Mouse (Mus musculus): ENCODE measurements at regions not wholly inside any gene's neighbourhood (a gene's known extent, or its start where the extent isn't known, plus 50 kb on each side); places are given as distances from the start of the nearest gene placed in this dataset.
A peak's percentile ranks its signal among the peaks of the same experiment; 100 is the strongest.

- Histone ChIP-seq H3K9me3 (replicated peaks; ENCODE audit: insufficient read depth, low read length) (no peaks in the 10 kb centered on the region), H3K9ac (ENCODE audit: control insufficient read depth, low read depth, low read length, poor library complexity, severe bottlenecking) (no peak overlapping the region), H3K4me3 (ENCODE audit: control insufficient read depth in 1 of 2, insufficient read depth in 1 of 2, low read depth in 2 of 2, low read length in 2 of 2) (no peak overlapping the region), H3K36me3 (ENCODE audit: control insufficient read depth in 1 of 2, insufficient read depth in 2 of 2, low read length in 2 of 2) (no peaks in the 10 kb centered on the region), H3K27ac (ENCODE audit: control insufficient read depth, low read depth, low read length) (no peak overlapping the region), H3K79me2 (ENCODE audit: control insufficient read depth, insufficient read depth, low read length, poor library complexity) (no peaks in the 10 kb centered on the region), H3K27me3 (ENCODE audit: control insufficient read depth in 1 of 2, insufficient read depth in 2 of 2, low read length in 2 of 2) (no peaks in the 10 kb centered on the region), H3K4me1 (ENCODE audit: control insufficient read depth in 1 of 2, insufficient read depth in 2 of 2, low read length in 2 of 2) (no peaks in the 10 kb centered on the region)
- TF ChIP-seq SMC3 (IDR thresholded peaks at IDR 0.05; ENCODE audit: low read depth, low read length): peak; percentile 73
- no peak for TF ChIP-seq KAT2A (conservative IDR thresholded peaks at IDR 0.05; ENCODE audit: low read depth, low read length)
- peak in 2 of 3 experiments; percentile 63 to 72; a peak in 4 of 6 replicates for TF ChIP-seq CTCF (IDR thresholded peaks at IDR 0.05 in 2 of 3, conservative IDR thresholded peaks at IDR 0.05 in 1 of 3; ENCODE audit: control insufficient read depth in 1 of 3, insufficient read depth in 1 of 3, low read depth in 2 of 3, low read length in 3 of 3, poor library complexity in 1 of 3, severe bottlenecking in 1 of 3)
- peak; percentile 54 for TF ChIP-seq ZC3H11A (IDR thresholded peaks at IDR 0.05; ENCODE audit: low read depth, low read length)
- peak; percentile 86 for TF ChIP-seq RAD21 (IDR thresholded peaks at IDR 0.05; ENCODE audit: low read depth, low read length)
- DNase-seq (ENCODE audit: low read depth, low spot score): peak; percentile 49
Measured at GRCm38 (mm10) chr1:30584806-30585205, 288.9 kb downstream of the Phf3 start.

- no peaks in the 10 kb centered on the region for H3K27me3 ChIP-seq (ENCODE audit: control insufficient read depth in 1 of 2, insufficient read depth in 2 of 2, low read length in 2 of 2)
Measured at GRCm38 (mm10) chr1:30583860-30584259, 289.9 kb downstream of the Phf3 start.

GRCm38 (mm10) chr1:30564757-30565156, 309.0 kb downstream of the Phf3 start:
- Histone ChIP-seq H3K9me3 (replicated peaks; ENCODE audit: insufficient read depth, low read length) (no peaks in the 10 kb centered on the region), H3K4me1 (ENCODE audit: control insufficient read depth in 1 of 2, insufficient read depth in 2 of 2, low read length in 2 of 2) (no peaks in the 10 kb centered on the region), H3K27me3 (ENCODE audit: control insufficient read depth in 1 of 2, insufficient read depth in 2 of 2, low read length in 2 of 2) (no peaks in the 10 kb centered on the region), H3K79me2 (ENCODE audit: control insufficient read depth, insufficient read depth, low read length, poor library complexity) (no peaks in the 10 kb centered on the region), H3K9ac (ENCODE audit: control insufficient read depth, low read depth, low read length, poor library complexity, severe bottlenecking) (no peak overlapping the region), H3K4me3 (ENCODE audit: control insufficient read depth in 1 of 2, insufficient read depth in 1 of 2, low read depth in 2 of 2, low read length in 2 of 2) (no peak overlapping the region), H3K27ac (ENCODE audit: control insufficient read depth, low read depth, low read length) (no peak overlapping the region), H3K36me3 (ENCODE audit: control insufficient read depth in 1 of 2, insufficient read depth in 2 of 2, low read length in 2 of 2) (no peaks in the 10 kb centered on the region)
- TF ChIP-seq MXI1 (IDR thresholded peaks at IDR 0.05; ENCODE audit: low read depth, low read length): no peak
- no peak for TF ChIP-seq BHLHE40 (IDR thresholded peaks at IDR 0.05; ENCODE audit: borderline replicate concordance, low read depth, low read length)
- TF ChIP-seq USF2 (IDR thresholded peaks at IDR 0.05; ENCODE audit: borderline replicate concordance in 1 of 2, insufficient read depth in 1 of 2, low read depth in 1 of 2, low read length in 2 of 2): no peak
- no peak for TF ChIP-seq CHD1 (IDR thresholded peaks at IDR 0.05; ENCODE audit: low read depth, low read length)
- TF ChIP-seq MYC (IDR thresholded peaks at IDR 0.05; ENCODE audit: low read depth, low read length): no peak
- TF ChIP-seq MAX (IDR thresholded peaks at IDR 0.05; ENCODE audit: low read length): no peak
- no peak for TF ChIP-seq SIN3A (IDR thresholded peaks at IDR 0.05; ENCODE audit: low read length)
- no peak for TF ChIP-seq MAZ (IDR thresholded peaks at IDR 0.05; ENCODE audit: low read depth, low read length)
- no peak for TF ChIP-seq ZNF384 (IDR thresholded peaks at IDR 0.05; ENCODE audit: low read depth, low read length)
- no peak for TF ChIP-seq TCF12 (IDR thresholded peaks at IDR 0.05; ENCODE audit: low read depth, low read length)
- TF ChIP-seq RAD21 (IDR thresholded peaks at IDR 0.05; ENCODE audit: low read depth, low read length): no peak
- TF ChIP-seq KAT2A (conservative IDR thresholded peaks at IDR 0.05; ENCODE audit: low read depth, low read length): no peak
- no peak for TF ChIP-seq E2F4 (IDR thresholded peaks at IDR 0.05; ENCODE audit: borderline replicate concordance, low read depth, low read length)
- no peak for TF ChIP-seq POLR2A (IDR thresholded peaks at IDR 0.05; ENCODE audit: control insufficient read depth in 1 of 2, insufficient read depth in 1 of 2, low read depth in 1 of 2, low read length in 2 of 2, poor library complexity in 1 of 2)
- no peak for TF ChIP-seq CHD2 (IDR thresholded peaks at IDR 0.05; ENCODE audit: low read length)
- TF ChIP-seq NELFE (IDR thresholded peaks at IDR 0.05; ENCODE audit: low read depth, low read length): no peak
- no peak for TF ChIP-seq MAFK (IDR thresholded peaks at IDR 0.05; ENCODE audit: borderline replicate concordance, low read depth, low read length)
- no peak for TF ChIP-seq MEF2A (IDR thresholded peaks at IDR 0.05; ENCODE audit: extremely low read depth, insufficient replicate concordance, low read depth, low read length, poor library complexity, severe bottlenecking)
- no peak for DNase-seq (ENCODE audit: low read depth, low spot score)

More at GRCm38 (mm10) chr1:30583860-30584259, 289.9 kb downstream of the Phf3 start:
- H3K79me2 ChIP-seq (ENCODE audit: control insufficient read depth, insufficient read depth, low read length, poor library complexity): no peaks in the 10 kb centered on the region
- no peak overlapping the region for H3K27ac ChIP-seq (ENCODE audit: control insufficient read depth, low read depth, low read length)
- no peak overlapping the region for H3K4me3 ChIP-seq (ENCODE audit: control insufficient read depth in 1 of 2, insufficient read depth in 1 of 2, low read depth in 2 of 2, low read length in 2 of 2)
- TF ChIP-seq BHLHE40 (IDR thresholded peaks at IDR 0.05; ENCODE audit: borderline replicate concordance, low read depth, low read length) (no peak), POLR2AphosphoS5 (IDR thresholded peaks at IDR 0.05; ENCODE audit: borderline replicate concordance, low read depth, low read length) (no peak), KAT2A (conservative IDR thresholded peaks at IDR 0.05; ENCODE audit: low read depth, low read length) (no peak), TAL1 (IDR thresholded peaks at IDR 0.05; ENCODE audit: low read length) (no peak), EP300 (IDR thresholded peaks at IDR 0.05; ENCODE audit: low read depth in 1 of 2, low read length in 2 of 2) (no peak), CTCF (IDR thresholded peaks at IDR 0.05 in 2 of 3, conservative IDR thresholded peaks at IDR 0.05 in 1 of 3; ENCODE audit: control insufficient read depth in 1 of 3, insufficient read depth in 1 of 3, low read depth in 2 of 3, low read length in 3 of 3, poor library complexity in 1 of 3, severe bottlenecking in 1 of 3) (no peak), TCF12 (IDR thresholded peaks at IDR 0.05; ENCODE audit: low read depth, low read length) (no peak), MAZ (IDR thresholded peaks at IDR 0.05; ENCODE audit: low read depth, low read length) (no peak), TBP (IDR thresholded peaks at IDR 0.05; ENCODE audit: low read depth, low read length) (no peak), USF2 (IDR thresholded peaks at IDR 0.05; ENCODE audit: borderline replicate concordance in 1 of 2, insufficient read depth in 1 of 2, low read depth in 1 of 2, low read length in 2 of 2) (no peak)
- no peak overlapping the region for H3K9ac ChIP-seq (ENCODE audit: control insufficient read depth, low read depth, low read length, poor library complexity, severe bottlenecking)
- DNase-seq (ENCODE audit: low read depth, low spot score): no peak
- H3K9me3 ChIP-seq (replicated peaks; ENCODE audit: insufficient read depth, low read length): no peaks in the 10 kb centered on the region
- no peaks in the 10 kb centered on the region for H3K4me1 ChIP-seq (ENCODE audit: control insufficient read depth in 1 of 2, insufficient read depth in 2 of 2, low read length in 2 of 2)
- H3K36me3 ChIP-seq (ENCODE audit: control insufficient read depth in 1 of 2, insufficient read depth in 2 of 2, low read length in 2 of 2): no peaks in the 10 kb centered on the region
